Mouse (Mus musculus) frontal cortex, postnatal 14 days (tissue): ENCODE data around the gene Grik4.
"Not testable (repeated sequence)": the region's sequence is repeated elsewhere in the genome, so short reads cannot be mapped to it uniquely, and the experiment has no call there.

Experiments used
- DNase-seq, 2 experiments: peaks; one replicate each; pipeline ENCODE4 v3.0.0; 2022; ENCODE audit warnings: low spot score in 2 of 2

The Grik4 gene

DNA sequence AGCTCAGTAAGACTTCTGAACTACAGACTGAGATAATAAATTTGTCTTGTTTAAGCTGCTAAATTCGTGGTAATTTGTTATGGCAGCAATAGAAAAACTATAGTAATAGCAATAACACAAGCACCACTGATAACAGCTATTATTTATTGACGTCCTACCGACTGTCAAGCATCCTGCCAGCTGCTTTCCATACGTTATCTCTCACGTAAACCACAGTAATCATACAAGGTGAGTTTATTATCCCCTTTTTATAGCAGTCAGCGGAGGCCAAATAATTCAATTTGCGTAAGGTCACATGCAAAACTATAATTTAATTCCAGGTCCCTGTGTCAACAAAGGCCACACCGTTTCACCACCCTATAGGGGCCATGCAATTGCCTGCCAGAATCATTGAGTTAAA is 147.0 kb downstream of the Grik4 start:
- DNase-seq: no peak

GRCm38 (mm10) chr9:42795881-42796280 is 148.4 kb downstream of the Grik4 start:
- DNase-seq: no peak

DNA sequence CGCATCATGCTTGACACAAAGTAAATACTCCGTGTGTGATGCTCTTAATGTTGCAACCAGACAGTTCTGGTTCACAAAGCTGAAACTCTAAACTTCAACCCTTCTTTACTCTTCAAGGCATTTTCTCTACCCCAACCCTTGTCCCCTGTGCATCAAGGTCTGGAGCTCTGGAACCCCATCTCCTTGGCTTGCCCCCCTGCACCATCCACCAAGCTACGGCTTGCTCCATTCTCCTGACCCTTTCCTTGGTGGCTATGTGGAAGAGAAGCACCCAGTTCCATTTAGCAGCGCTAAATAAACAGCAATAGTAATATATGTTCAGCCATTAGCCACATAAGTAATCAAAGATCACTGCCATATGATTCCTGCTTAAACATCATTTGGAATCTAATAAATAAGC is 150.3 kb downstream of the Grik4 start:
- DNase-seq: no peak

- no peak for DNase-seq
These were observed 150.7 kb downstream of the Grik4 start for GRCm38 (mm10) chr9:42793581-42793980.

DNA sequence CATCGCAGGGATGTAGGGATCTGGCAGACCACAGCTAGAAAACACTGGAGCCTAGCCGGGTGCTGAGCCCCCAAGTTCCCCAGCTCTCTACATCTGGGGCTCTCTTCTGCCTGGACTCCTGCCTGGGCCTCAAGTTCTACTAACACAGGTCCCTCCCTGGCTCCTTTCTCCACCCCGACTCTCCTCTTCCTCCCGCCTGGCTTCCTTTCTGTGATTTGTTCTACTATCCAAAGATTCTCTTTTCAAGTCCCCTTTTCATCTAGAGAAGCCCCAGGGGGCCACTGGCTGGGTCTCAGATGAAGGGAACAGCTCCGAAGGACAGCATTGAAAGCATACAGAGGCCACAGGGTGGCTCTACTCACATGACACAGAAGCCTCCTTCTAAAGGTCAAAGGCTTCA is 151.9 kb downstream of the Grik4 start:
- no peak for DNase-seq

GRCm38 (mm10) chr9:42791779-42792178 is 152.5 kb downstream of the Grik4 start:
- no peak for DNase-seq

DNA sequence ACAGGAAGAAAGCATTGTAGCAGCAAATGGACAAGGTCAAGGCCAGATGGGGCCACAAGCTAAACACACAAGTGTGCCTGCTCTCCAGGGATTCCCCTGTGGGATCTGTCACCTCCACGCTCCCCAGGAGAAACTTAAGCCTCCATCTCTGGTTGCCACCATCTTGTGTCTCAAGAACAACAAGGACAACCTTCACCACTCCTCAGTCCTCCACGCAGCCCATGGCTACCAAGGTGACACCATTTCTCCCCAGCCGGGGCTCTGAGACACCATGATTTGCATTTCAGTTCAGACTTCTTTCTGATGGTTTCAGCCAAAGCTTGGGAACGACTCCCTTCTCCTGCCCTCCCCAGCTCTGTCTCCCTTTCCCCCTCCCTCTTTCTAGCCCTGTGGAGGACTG is 152.9 kb downstream of the Grik4 start:
- no peak for DNase-seq

DNA sequence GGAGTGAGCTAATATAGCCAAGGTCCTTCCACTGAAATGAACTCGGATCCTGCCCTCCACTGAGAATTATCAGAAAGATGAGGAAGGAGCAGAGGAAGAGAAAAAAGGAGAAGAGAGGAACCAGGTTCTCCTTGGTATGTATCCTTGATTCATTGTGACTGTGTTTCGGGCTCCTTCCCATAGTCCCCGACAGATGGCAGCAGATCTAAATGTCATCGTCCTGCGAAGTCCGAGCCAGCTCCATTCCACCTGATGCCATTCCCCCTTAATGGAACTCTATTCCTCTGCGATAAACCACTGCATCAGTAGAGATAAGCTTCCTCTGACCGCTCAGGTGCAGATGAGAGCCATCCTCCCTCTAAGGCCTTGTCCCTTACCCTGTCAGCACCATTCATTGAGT is 155.8 kb downstream of the Grik4 start:
- DNase-seq: peak in 1 of 2 experiments; percentile 46

GRCm38 (mm10) chr9:42786882-42787281 is 157.4 kb downstream of the Grik4 start:
- DNase-seq: no peak

DNA sequence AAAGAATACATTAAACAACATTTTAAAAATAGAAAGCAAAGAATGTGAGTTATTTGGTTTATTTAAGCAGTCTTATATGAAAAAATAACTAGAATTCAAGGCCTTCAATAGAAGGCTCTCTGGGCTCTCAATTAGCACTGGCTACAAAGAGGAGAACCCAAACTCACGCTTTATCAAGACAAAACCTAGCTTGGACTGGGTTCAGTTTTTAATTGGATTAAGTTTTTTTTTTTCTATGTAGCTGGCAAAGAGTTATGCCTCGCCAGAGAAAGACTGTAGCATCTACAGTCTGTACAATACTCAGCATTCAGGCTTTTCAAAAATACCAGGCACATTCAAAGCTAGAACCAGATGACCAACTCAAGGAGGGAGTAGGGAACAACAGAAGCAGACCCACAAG is 158.0 kb downstream of the Grik4 start:
- no peak for DNase-seq

GRCm38 (mm10) chr9:42785173-42785830 is 159.0 kb downstream of the Grik4 start:
- no peak for DNase-seq

GRCm38 (mm10) chr9:42783248-42783903 is 160.9 kb downstream of the Grik4 start:
- no peak for DNase-seq

DNA sequence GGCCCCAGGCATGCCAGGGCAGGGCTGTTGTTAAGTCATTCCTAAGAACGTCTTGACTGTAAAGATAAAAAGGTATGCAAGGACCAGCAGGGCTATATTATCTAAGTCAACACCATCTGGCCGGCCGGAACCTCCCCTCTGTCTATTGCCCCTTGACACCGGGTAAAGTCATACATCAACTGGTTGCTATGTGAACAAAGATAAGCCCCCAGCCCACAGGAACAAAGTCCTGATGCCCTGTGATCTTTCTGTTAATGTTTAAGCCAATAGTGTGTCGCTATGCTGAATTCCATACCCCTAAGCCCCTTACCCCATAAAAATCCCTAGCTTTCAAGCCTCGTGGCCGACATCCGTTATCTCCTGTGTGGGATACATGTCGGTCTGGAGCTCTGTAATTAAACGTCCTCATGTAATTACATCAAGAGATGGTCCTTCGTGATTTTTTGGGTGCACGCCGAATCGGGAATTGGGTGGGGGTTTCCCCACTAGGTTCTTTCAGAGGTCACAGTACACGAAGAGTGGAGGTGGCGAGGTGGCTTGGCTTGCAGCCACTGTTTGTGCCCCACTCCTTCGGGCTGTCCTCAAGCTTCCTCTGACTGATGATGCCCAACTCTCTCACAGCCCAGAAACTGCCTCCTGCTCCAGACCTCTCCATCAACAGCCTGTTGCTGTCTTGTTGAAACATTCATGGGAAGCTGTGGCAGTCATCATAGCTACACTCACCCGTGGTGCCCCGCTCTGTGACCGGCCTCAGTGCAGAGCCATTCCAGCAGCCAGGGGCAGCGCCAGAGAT is 165.6 kb downstream of the Grik4 start:
- DNase-seq: not testable (repeated sequence)

DNA sequence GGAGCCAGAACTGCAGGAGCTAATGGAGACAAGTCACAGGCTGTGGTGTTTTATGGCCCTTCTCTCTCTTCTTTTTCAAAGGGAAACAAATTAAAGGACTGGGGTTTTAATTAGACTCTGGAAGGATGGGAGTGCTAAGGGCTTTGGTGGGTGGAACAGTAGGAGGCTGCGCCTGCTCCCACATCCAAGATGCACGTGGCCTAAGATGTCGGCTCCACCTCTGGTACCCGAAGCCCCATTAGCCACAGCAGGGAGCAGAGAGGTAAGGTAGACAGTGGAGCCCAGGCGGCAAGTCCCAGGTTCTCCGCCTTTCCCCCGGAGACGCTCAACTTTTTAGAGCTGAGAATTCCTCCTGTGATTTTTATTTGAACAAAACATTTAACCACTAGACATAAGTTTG is 166.4 kb downstream of the Grik4 start:
- DNase-seq: no peak

GRCm38 (mm10) chr9:42776804-42777203 is 167.5 kb downstream of the Grik4 start:
- no peak for DNase-seq

DNA sequence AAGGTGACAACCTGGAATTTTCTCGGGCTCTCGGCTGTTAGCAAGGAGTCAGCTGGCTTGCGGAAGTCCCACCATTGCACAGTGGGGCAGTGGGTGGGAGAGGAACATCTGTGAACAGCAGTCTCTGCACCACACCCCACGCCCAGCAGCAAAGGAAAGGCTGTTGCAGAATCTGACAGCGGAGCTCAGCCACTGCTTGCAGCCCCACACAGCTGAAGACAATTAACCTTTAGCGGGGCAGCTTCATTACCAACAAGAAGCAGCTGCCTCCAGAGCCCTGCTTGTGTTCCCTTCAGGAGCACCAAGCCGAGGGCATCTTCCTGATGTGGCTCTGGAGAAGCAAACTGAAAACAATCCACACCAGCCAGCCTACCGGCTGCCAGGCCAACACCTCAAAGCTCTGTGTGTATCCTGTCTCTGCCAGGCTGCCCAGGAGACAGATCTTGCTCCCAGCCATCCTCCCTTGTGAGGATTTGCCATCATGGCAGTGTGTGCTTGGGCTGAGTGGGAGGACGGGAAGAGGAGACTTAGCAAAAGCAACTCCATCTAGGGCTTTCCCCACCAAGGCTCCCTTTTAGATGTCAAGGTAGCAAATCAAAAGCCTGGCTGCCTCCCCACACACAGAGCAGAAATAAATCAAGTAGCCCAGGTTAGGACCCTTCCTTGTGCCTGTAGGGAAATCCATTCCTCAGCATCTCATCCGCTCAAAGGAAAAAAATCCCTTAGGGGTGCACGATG is 179.3 kb downstream of the Grik4 start:
- DNase-seq: peak in 1 of 2 experiments; percentile 9

- no peak for DNase-seq
These were observed 185.5 kb downstream of the Grik4 start for GRCm38 (mm10) chr9:42758682-42759205.

GRCm38 (mm10) chr9:42757012-42757640 is 187.2 kb downstream of the Grik4 start:
- no peak for DNase-seq

- no peak for DNase-seq
These were observed 189.6 kb downstream of the Grik4 start for GRCm38 (mm10) chr9:42754699-42755098.

DNA sequence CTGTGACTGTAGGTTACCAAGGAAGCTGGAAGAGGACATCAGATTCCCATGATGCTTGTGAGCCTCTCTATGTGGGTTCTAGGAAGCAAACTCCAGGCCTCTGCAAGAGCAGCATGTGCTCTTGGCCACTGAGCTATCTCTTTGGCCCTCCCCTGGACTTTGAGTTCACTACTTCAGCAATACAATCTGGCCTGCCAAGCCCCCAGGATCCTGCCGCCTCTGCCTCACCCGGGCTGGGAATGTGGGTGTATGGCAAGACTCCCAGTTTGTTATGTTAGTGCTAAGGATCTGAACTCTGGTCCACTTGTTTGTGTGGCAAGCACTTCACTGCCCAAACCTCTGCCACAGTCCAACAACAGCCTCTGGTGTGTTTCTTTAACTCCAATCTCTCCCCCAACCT is 193.1 kb downstream of the Grik4 start:
- DNase-seq: no peak

DNA sequence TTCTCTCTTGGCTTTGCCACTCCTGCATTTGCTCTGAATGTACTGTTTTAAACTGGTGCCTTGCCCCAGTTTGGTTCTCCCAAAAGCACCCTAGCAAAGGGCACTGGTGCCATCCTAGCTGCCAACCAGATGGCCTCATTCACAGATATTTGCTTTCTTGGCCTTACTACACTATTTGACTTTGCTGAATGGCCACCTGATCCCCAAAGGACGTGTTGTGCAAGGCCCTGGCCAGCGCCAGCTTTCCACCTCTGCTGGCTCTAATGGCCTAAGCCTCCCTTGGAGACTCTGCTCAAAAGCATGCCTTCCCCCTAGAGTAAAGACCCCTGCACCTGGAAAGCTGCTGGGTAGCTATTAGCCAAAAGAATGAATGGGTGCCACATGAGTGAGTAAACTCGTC is 194.1 kb downstream of the Grik4 start:
- DNase-seq: no peak
